In the genomic region with DNA sequence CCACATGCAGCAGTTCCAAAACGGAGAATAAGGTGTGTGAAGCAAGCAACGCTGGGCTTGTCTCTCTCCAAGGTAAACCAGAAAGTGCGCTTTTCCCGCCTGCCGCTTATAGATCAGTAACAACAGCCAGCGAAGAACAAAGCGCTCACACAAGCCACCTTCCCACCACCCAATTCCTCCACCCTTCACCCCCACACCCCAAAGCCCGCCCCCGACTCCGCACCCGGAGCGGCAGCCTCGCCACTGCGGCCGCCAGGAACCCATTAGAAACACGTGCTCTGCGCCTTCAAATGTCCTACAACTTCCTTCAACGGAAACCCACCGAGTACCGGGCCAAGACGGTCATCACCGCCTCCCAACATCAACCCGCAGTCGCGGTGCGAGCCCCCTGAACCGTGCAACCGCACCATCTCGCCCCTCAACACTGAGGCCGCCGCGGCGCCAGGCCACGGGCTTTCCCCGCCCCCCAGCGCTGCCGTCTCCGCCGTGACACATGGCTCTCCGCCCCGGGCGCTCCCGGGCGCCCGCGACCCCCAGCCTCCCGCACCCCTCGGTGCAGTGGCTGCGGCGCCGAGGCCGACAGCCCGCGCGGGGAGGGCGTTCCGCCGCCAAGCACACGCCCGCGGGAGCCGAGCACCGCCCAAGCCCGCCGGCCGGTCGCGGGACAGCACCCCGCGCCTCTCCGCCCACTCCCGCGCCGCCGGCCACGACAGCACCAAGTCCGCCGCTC, we compare ENCODE assay signal across 8 mouse cellular contexts. TPM values are rescaled to one million over a fixed set of nuclear protein-coding genes. Genes with fewer than 3 reads are reported as not detected.
DNase-seq lines count a peak whose midpoint lies in the region; ATAC-seq and TF ChIP-seq lines count a peak whose summit lies in the region.

No protein-coding gene starts in this region.

- peaks cover 0 to 23% of the 10 kb centered on the region in 2 experiments; a peak in 2 of 4 replicates for H3K4me1 ChIP-seq in CH12.LX (ENCODE audit: control insufficient read depth in 1 of 2, insufficient read depth in 2 of 2)
- H3K4me1 ChIP-seq in heart, embryonic 15.5 days (replicated peaks), result peaks cover 21% of the 10 kb centered on the region
- H3K4me1 ChIP-seq in liver, embryonic 13.5 days (replicated peaks), result peaks cover 43% of the 10 kb centered on the region
- peaks cover 37% of the 10 kb centered on the region for H3K4me1 ChIP-seq in neural tube, embryonic 13.5 days (replicated peaks)
- peaks cover 2% of the 10 kb centered on the region; the same call in 1 of the 2 replicates for H3K4me1 ChIP-seq in testis, adult 2 months (ENCODE audit: control insufficient read depth, insufficient read depth, low read length)

- no peaks in the 10 kb centered on the region for H3K9me3 ChIP-seq in CH12.LX (replicated peaks; ENCODE audit: low read length)
- no peaks in the 10 kb centered on the region for H3K9me3 ChIP-seq in heart, embryonic 15.5 days (replicated peaks)
- H3K9me3 ChIP-seq in liver, embryonic 13.5 days (replicated peaks), result no peaks in the 10 kb centered on the region
- H3K9me3 ChIP-seq in neural tube, embryonic 13.5 days, result no peaks in the 10 kb centered on the region

- peaks cover 40% of the 10 kb centered on the region for H3K79me2 ChIP-seq in CH12.LX (replicated peaks; ENCODE audit: control insufficient read depth, extremely low read depth, insufficient read depth, poor library complexity, severe bottlenecking)

- peaks cover 11% of the 10 kb centered on the region for H3K27me3 ChIP-seq in CH12.LX (replicated peaks)
- no peaks in the 10 kb centered on the region for H3K27me3 ChIP-seq in heart, embryonic 15.5 days
- H3K27me3 ChIP-seq in liver, embryonic 13.5 days, result peaks cover 6% of the 10 kb centered on the region; the same call in 1 of the 2 replicates
- no peaks in the 10 kb centered on the region for H3K27me3 ChIP-seq in neural tube, embryonic 13.5 days
- no peaks in the 10 kb centered on the region for H3K27me3 ChIP-seq in testis, adult 2 months (ENCODE audit: control insufficient read depth, insufficient read depth, low read length)

- peak overlapping the region; percentile 66 for H3K27ac ChIP-seq in CH12.LX (ENCODE audit: insufficient read depth, low read depth)
- H3K27ac ChIP-seq in heart, embryonic 15.5 days, result peak overlapping the region; percentile 100
- peak overlapping the region; percentile 95 for H3K27ac ChIP-seq in liver, embryonic 13.5 days
- H3K27ac ChIP-seq in neural tube, embryonic 13.5 days (replicated peaks), result peak overlapping the region; percentile 100
- peak overlapping the region; percentile 97 for H3K27ac ChIP-seq in testis, adult 2 months (ENCODE audit: control insufficient read depth, insufficient read depth, low read depth, low read length)

- no peak for TF ChIP-seq POLR2A in CH12.LX (IDR thresholded peaks at IDR 0.05; ENCODE audit: low read depth, low read length)
- no peak for TF ChIP-seq POLR2A in testis, adult 2 months (IDR thresholded peaks at IDR 0.05; ENCODE audit: control insufficient read depth, low read depth, low read length)

- ATAC-seq in erythroid progenitor cell, adult 5-6 weeks (replicated peaks; ENCODE audit: low FRiP score, poor library complexity, severe bottlenecking), result peak; percentile 68
- peak; percentile 1; the same call in 1 of the 2 replicates for ATAC-seq in heart, embryonic 15.5 days (replicated peaks; ENCODE audit: insufficient number of reproducible peaks, insufficient read depth, low FRiP score, low read depth)
- peak; percentile 34 for ATAC-seq in liver, embryonic 13.5 days (ENCODE audit: low read depth)
- ATAC-seq in neural tube, embryonic 13.5 days (ENCODE audit: low read depth), result peak; percentile 0

- dilution Hi-C loops in CH12.LX (cut with MboI; ENCODE audit: extremely low pct_ligation_motif_present, extremely low pct_unique_long_range_greater_than_20kb, low sequenced_read_pairs), result no loop called here

- under 1% methylated on average over 76 of the region's 78 CpGs for WGBS in heart, embryonic 15.5 days
- under 1% methylated on average over 73 of the region's 78 CpGs for WGBS in liver, embryonic 13.5 days (ENCODE audit: insufficient replicate concordance)
- under 1% methylated on average over 70 of the region's 78 CpGs for WGBS in neural tube, embryonic 13.5 days

- H3K36me3 ChIP-seq in CH12.LX (replicated peaks in 1 of 2; ENCODE audit: control insufficient read depth in 1 of 2, insufficient read depth in 1 of 2, low read length in 1 of 2), result peaks cover 5 to 26% of the 10 kb centered on the region in 2 experiments
- peaks cover 13% of the 10 kb centered on the region for H3K36me3 ChIP-seq in heart, embryonic 15.5 days
- H3K36me3 ChIP-seq in liver, embryonic 13.5 days, result peaks cover 29% of the 10 kb centered on the region
- H3K36me3 ChIP-seq in neural tube, embryonic 13.5 days, result peaks cover 13% of the 10 kb centered on the region
- no peaks in the 10 kb centered on the region for H3K36me3 ChIP-seq in testis, adult 2 months (ENCODE audit: control insufficient read depth, insufficient read depth, low read length)

- peak; percentile 24 for DNase-seq in CH12.LX (ENCODE audit: extremely low read depth)
- DNase-seq in brain, adult 2 months (ENCODE audit: low read depth, low spot score), result peak; percentile 35
- DNase-seq in kidney, postnatal 10 days, result peak; percentile 63
- DNase-seq in liver, embryonic 13.5 days, result peak; percentile 27

- in situ Hi-C loops in CH12.LX (cut with MboI; ENCODE audit: low pct_ligation_motif_present, low pct_unique_long_range_greater_than_20kb, low sequenced_read_pairs), result loop anchor here (5.0 kb wide), 1 partner anchor 41 kb away; no protein-coding TSS in a partner anchor

- no peak for TF ChIP-seq EP300 in CH12.LX (IDR thresholded peaks at IDR 0.05; ENCODE audit: low read length)

- TF ChIP-seq CTCF in CH12.LX (conservative IDR thresholded peaks at IDR 0.05 in 1 of 2, IDR thresholded peaks at IDR 0.05 in 1 of 2; ENCODE audit: low read depth in 2 of 2, low read length in 2 of 2), result no peak
- no peak for TF ChIP-seq CTCF in testis, adult 2 months (IDR thresholded peaks at IDR 0.05; ENCODE audit: control insufficient read depth, insufficient read depth, insufficient replicate concordance, low read depth, low read length)

- H3K4me2 ChIP-seq in CH12.LX (ENCODE audit: insufficient read depth, low read depth, poor library complexity, severe bottlenecking), result peak overlapping the region; percentile 100
- H3K4me2 ChIP-seq in heart, embryonic 15.5 days, result peak overlapping the region; percentile 69
- H3K4me2 ChIP-seq in liver, embryonic 13.5 days, result peak overlapping the region; percentile 97
- peak overlapping the region; percentile 89 for H3K4me2 ChIP-seq in neural tube, embryonic 13.5 days

- H3K4me3 ChIP-seq in CH12.LX (replicated peaks in 1 of 3; ENCODE audit: low read depth in 2 of 3, low read length in 2 of 3, poor library complexity in 1 of 3), result peak overlapping the region; percentile 69 to 98 (median 97)
- peak overlapping the region; percentile 99 for H3K4me3 ChIP-seq in heart, embryonic 15.5 days
- peak overlapping the region; percentile 98 for H3K4me3 ChIP-seq in liver, embryonic 13.5 days (replicated peaks)
- H3K4me3 ChIP-seq in neural tube, embryonic 13.5 days, result peak overlapping the region; percentile 94
- peak overlapping the region; percentile 99 for H3K4me3 ChIP-seq in testis, adult 2 months (ENCODE audit: control insufficient read depth, low read depth, low read length)

- peak overlapping the region; percentile 99 for H3K9ac ChIP-seq in CH12.LX (ENCODE audit: insufficient read depth, low read depth)
- peak overlapping the region; percentile 98 for H3K9ac ChIP-seq in heart, embryonic 15.5 days
- H3K9ac ChIP-seq in liver, embryonic 13.5 days, result peak overlapping the region; percentile 98
- peak overlapping the region; percentile 99 for H3K9ac ChIP-seq in neural tube, embryonic 13.5 days

- no peak for TF ChIP-seq RAD21 in CH12.LX (IDR thresholded peaks at IDR 0.05; ENCODE audit: low read depth, low read length)

TF ChIP-seq in CH12.LX, 34 proteins besides CTCF, POLR2A, EP300 and RAD21 (continues in another document):
- TF ChIP-seq KAT2A (IDR thresholded peaks at IDR 0.05; ENCODE audit: insufficient replicate concordance, low read length) (no peak), ZC3H11A (IDR thresholded peaks at IDR 0.05; ENCODE audit: low read depth, low read length) (no peak)

RNA-seq across cellular contexts. Expression of a gene that starts 1.1 kb away (rescaled TPM):
- total RNA-seq in CH12.LX (2012; rRNA removed), result 102 and 141 TPM in 2 replicates
- 227 and 267 TPM in 2 replicates for total RNA-seq in CH12.LX (2014; rRNA removed)
- 213 and 267 TPM in 2 replicates for polyA plus RNA-seq in CH12.LX (2012; ENCODE audit: insufficient read length, low read depth)
- 80.0 and 119 TPM in 2 replicates for total RNA-seq in erythroid progenitor cell, adult 5-6 weeks (2015; ENCODE audit: low replicate concordance)
- total RNA-seq in erythroid progenitor cell, adult 5-6 weeks (2017; ENCODE audit: low replicate concordance), result 69.6 and 108 TPM in 2 replicates
- 51.5 and 52.1 TPM in 2 replicates for polyA plus RNA-seq in heart, embryonic 15.5 days (2015; fragmentation: Nextera tagmentation; extraction: Ambion mirVana)
- 52.5 and 77.9 TPM in 2 replicates for polyA plus RNA-seq in liver, embryonic 13.5 days (2015; fragmentation: Nextera tagmentation; extraction: Ambion mirVana)
- 76.1 and 85.3 TPM in 2 replicates for polyA plus RNA-seq in neural tube, embryonic 13.5 days (2015; fragmentation: Nextera tagmentation; extraction: Ambion mirVana)
- polyA plus RNA-seq in testis, adult 2 months (2012; rRNA removed), result 4.4 and 7.7 TPM in 2 replicates

RNA-seq across cellular contexts. Expression of a gene that starts 24.8 kb away (rescaled TPM):
- total RNA-seq in CH12.LX (2012; rRNA removed) (0.67 TPM in 1 of 2 replicates, not detected in the other), CH12.LX (2014; rRNA removed) (not detected in 2 replicates)
- 3.9 and 9.4 TPM in 2 replicates for polyA plus RNA-seq in CH12.LX (2012; ENCODE audit: insufficient read length, low read depth)
- not detected in 2 replicates for total RNA-seq in erythroid progenitor cell, adult 5-6 weeks (2015; ENCODE audit: low replicate concordance)
- total RNA-seq in erythroid progenitor cell, adult 5-6 weeks (2017; ENCODE audit: low replicate concordance), result 3.6 TPM in 1 of 2 replicates, not detected in the other
- polyA plus RNA-seq in heart, embryonic 15.5 days (2015; fragmentation: Nextera tagmentation; extraction: Ambion mirVana), result 0.30 and 0.62 TPM in 2 replicates
- not detected in 2 replicates for polyA plus RNA-seq in liver, embryonic 13.5 days (2015; fragmentation: Nextera tagmentation; extraction: Ambion mirVana)
- 1.5 TPM in 1 of 2 replicates, not detected in the other for polyA plus RNA-seq in neural tube, embryonic 13.5 days (2015; fragmentation: Nextera tagmentation; extraction: Ambion mirVana)
- polyA plus RNA-seq in testis, adult 2 months (2012; rRNA removed), result 1.1 and 1.7 TPM in 2 replicates

RNA-seq across cellular contexts. Expression of a gene that starts 42.5 kb away (rescaled TPM):
- total RNA-seq in CH12.LX (2012; rRNA removed), result 8.0 and 8.7 TPM in 2 replicates
- total RNA-seq in CH12.LX (2014; rRNA removed), result 13.9 and 17.4 TPM in 2 replicates
- polyA plus RNA-seq in CH12.LX (2012; ENCODE audit: insufficient read length, low read depth), result 10.0 and 10.6 TPM in 2 replicates
- total RNA-seq in erythroid progenitor cell, adult 5-6 weeks (2015; ENCODE audit: low replicate concordance), result 20.2 and 33.1 TPM in 2 replicates
- total RNA-seq in erythroid progenitor cell, adult 5-6 weeks (2017; ENCODE audit: low replicate concordance), result 17.8 and 21.6 TPM in 2 replicates
- 28.0 and 29.0 TPM in 2 replicates for polyA plus RNA-seq in heart, embryonic 15.5 days (2015; fragmentation: Nextera tagmentation; extraction: Ambion mirVana)
- 11.8 and 15.6 TPM in 2 replicates for polyA plus RNA-seq in liver, embryonic 13.5 days (2015; fragmentation: Nextera tagmentation; extraction: Ambion mirVana)
- 26.6 and 28.1 TPM in 2 replicates for polyA plus RNA-seq in neural tube, embryonic 13.5 days (2015; fragmentation: Nextera tagmentation; extraction: Ambion mirVana)
- polyA plus RNA-seq in testis, adult 2 months (2012; rRNA removed), result 13.3 and 15.8 TPM in 2 replicates

Comparison
In these comparisons a context has a peak if more than half of its experiments do, and no peak if none do; other contexts are left out.
1. Peak in every context shown above with its lines: DNase-seq, ATAC-seq, H3K4me3 ChIP-seq and H3K27ac ChIP-seq.
2. ATAC-seq: peak in every context shown above with its lines; median percentile 68 in erythroid progenitor cell, adult 5-6 weeks; 34 in liver, embryonic 13.5 days; 1 in heart, embryonic 15.5 days; 0 in neural tube, embryonic 13.5 days.